Mouse (Mus musculus): ENCODE results near the gene Rbm42. TPM values are rescaled to one million over a fixed set of nuclear protein-coding genes. Genes with fewer than 3 reads are reported as not detected.

Gene Rbm42
- polyA plus RNA-seq, 1 experiment from 2014 or later = 142 TPM

- no peak overlapping the region for H3K4me3 ChIP-seq
- H3K4me1 ChIP-seq (replicated peaks) = peaks cover 10% of the 10 kb centered on the region
- no peak overlapping the region for H3K4me2 ChIP-seq
- no peaks in the 10 kb centered on the region for H3K9me3 ChIP-seq
- no peak overlapping the region for H3K9ac ChIP-seq
- H3K27ac ChIP-seq (replicated peaks) = no peak overlapping the region
- no peaks in the 10 kb centered on the region for H3K36me3 ChIP-seq
- no peak for ATAC-seq (ENCODE audit: low read depth)
- WGBS = 82% methylated on average over 5 of the region's 5 CpGs
- H3K27me3 ChIP-seq = no peaks in the 10 kb centered on the region; the same call in 1 of the 2 replicates
Observed at GRCm38 (mm10) chr7:30596093-30596492, 54.0 kb downstream of the Rbm42 start.

DNA sequence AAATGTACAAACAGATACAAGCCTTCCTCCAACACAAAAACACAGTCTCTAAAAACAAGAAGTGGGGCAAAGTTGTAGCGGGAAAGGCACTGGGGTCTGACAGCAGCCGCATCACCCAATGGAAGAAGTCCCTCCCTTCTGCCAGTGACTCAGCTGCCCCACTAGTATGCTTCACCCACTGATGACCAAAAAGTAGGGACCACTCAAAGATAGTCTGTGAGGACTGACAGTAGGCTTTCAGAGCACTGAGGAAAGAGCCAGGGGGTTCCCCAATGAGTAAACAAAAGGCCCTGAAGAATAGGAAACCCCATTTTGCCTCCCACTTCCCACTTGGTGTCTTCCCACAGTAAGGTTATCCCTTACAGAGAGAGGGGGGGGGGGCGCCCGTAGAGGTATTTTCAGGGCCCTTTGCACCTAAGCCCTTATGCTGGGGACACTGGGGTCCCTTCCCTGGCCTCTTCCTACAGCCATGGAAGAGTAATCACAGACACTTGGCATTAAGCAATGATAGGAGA lies 55.5 kb downstream of the Rbm42 start:
- ATAC-seq (ENCODE audit: low read depth) = no peak
- Histone ChIP-seq H3K36me3 (no peaks in the 10 kb centered on the region), H3K9me3 (no peaks in the 10 kb centered on the region), H3K27me3 (no peaks in the 10 kb centered on the region; the same call in 1 of the 2 replicates), H3K4me1 (replicated peaks) (peaks cover 8% of the 10 kb centered on the region), H3K4me3 (no peak overlapping the region), H3K27ac (replicated peaks) (no peak overlapping the region), H3K9ac (no peak overlapping the region), H3K4me2 (no peak overlapping the region)
- WGBS = 64% methylated on average over 4 of the region's 4 CpGs

DNA sequence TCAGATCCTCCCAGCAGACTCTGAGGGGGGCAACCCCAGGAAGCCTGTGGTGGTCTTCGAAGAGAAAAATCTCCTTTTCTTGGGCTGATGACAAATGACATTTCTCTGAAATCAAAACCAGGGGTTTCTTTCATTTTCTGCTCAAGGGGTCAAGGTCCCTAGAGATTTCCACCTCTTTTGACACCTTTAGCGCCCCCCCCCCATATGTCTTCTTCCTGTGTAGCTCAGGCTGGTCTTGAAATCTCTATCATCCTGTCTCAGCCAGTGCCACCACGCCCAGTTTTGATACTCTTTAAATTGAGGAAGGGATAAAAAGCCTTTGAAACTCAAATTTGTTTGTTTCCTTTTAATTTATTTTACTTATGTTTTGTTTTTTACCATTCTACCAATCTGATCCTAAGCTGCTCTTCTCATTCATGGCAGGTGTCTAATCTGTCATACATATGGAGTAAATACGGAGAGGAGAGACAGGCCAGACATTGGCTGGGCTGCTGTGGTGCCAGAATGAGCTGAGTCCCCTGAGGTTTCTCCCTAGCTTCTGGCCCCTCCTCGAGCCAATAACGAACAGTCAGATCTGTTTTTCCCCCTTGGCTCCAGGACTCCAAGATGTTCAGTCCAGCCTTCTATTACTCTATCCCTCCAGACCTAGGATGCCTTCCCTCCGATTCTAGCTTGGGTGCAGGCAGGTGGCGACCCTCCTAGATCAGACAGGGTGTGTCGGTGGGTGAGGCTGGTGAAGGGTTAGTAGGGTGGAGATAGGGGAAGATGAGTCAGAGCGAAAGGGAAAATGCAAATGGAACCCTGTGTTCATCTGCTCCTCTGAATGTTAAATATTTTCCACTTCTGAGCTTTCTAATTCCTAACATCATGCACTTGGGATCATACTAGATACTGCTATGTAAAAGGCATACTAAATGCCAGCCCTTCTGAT lies 56.3 kb downstream of the Rbm42 start:
- 70% methylated on average over 10 of the region's 10 CpGs for whole genome bisulfite sequencing
- no peaks in the 10 kb centered on the region for H3K9me3 ChIP-seq
- no peak overlapping the region for H3K4me3 ChIP-seq
- no peak overlapping the region for H3K27ac ChIP-seq (replicated peaks)
- H3K27me3 ChIP-seq = no peaks in the 10 kb centered on the region; the same call in 1 of the 2 replicates
- H3K36me3 ChIP-seq = no peaks in the 10 kb centered on the region
- H3K9ac ChIP-seq = 0 out of 2 replicates have a peak overlapping the region, but pooled peaks have one; percentile 26
- H3K4me2 ChIP-seq = no peak overlapping the region
- no peak for ATAC-seq (ENCODE audit: low read depth)
- peaks cover 8% of the 10 kb centered on the region for H3K4me1 ChIP-seq (replicated peaks)

- H3K4me1 ChIP-seq (replicated peaks) = peaks cover 8% of the 10 kb centered on the region
- no peak overlapping the region for H3K4me3 ChIP-seq
- no peak overlapping the region for H3K4me2 ChIP-seq
- no peak for ATAC-seq (ENCODE audit: low read depth)
- no peak overlapping the region for H3K27ac ChIP-seq (replicated peaks)
- 64% methylated on average over 5 of the region's 5 CpGs for WGBS
- H3K27me3 ChIP-seq = no peaks in the 10 kb centered on the region; the same call in 1 of the 2 replicates
- no peaks in the 10 kb centered on the region for H3K36me3 ChIP-seq
- 0 out of 2 replicates have a peak overlapping the region, but pooled peaks have one; percentile 26 for H3K9ac ChIP-seq
- no peaks in the 10 kb centered on the region for H3K9me3 ChIP-seq
Observed at GRCm38 (mm10) chr7:30592772-30593423, 57.2 kb downstream of the Rbm42 start.

DNA sequence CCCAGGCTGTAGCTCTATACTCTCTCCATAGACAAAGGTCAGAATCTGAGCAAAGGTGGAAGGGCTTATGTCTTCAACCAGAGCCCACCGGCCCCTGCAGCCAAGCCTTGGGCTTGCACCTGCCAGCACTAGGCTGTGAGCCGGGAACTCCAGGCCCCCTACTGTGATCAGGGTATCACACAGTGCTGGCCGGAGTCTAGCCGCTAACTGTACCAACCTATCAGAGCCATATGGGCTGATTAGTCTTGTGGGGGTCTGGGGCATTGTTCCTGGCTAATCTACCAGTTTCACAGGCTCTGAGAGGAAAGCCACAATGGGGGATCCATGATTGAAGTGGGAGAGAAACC lies 58.5 kb downstream of the Rbm42 start:
- no peak overlapping the region for H3K4me3 ChIP-seq
- H3K4me2 ChIP-seq = no peak overlapping the region
- peaks cover 20% of the 10 kb centered on the region for H3K4me1 ChIP-seq (replicated peaks)
- no peaks in the 10 kb centered on the region for H3K9me3 ChIP-seq
- 36% methylated on average over 4 of the region's 4 CpGs for WGBS
- H3K27me3 ChIP-seq = no peaks in the 10 kb centered on the region; the same call in 1 of the 2 replicates
- ATAC-seq (ENCODE audit: low read depth) = no peak
- H3K27ac ChIP-seq (replicated peaks) = no peak overlapping the region
- peak overlapping the region; percentile 34; the same call in 1 of the 2 replicates for H3K9ac ChIP-seq
- peaks cover 2% of the 10 kb centered on the region for H3K36me3 ChIP-seq

Other genes with a start within 250 kb of the Rbm42 start
- gene Tyrobp, start 236.6 kb downstream of the Rbm42 start, polyA plus RNA-seq (2015; fragmentation: Nextera tagmentation; extraction: Ambion mirVana) = 35.3 and 40.8 TPM in 2 replicates
- 1.0 TPM in 1 of 2 replicates, not detected in the other for gene Hcst, start 230.5 kb downstream of the Rbm42 start, polyA plus RNA-seq (2015; fragmentation: Nextera tagmentation; extraction: Ambion mirVana)
- 1.9 and 2.8 TPM in 2 replicates for gene Nfkbid, start 228.6 kb downstream of the Rbm42 start, polyA plus RNA-seq (2015; fragmentation: Nextera tagmentation; extraction: Ambion mirVana)
- gene Aplp1, start 204.8 kb downstream of the Rbm42 start, polyA plus RNA-seq (2015; fragmentation: Nextera tagmentation; extraction: Ambion mirVana) = 528 and 571 TPM in 2 replicates
- 3.3 and 3.9 TPM in 2 replicates for gene Kirrel2, start 192.6 kb downstream of the Rbm42 start, polyA plus RNA-seq (2015; fragmentation: Nextera tagmentation; extraction: Ambion mirVana)
- 0.77 and 1.0 TPM in 2 replicates for gene Nphs1, start 192.0 kb downstream of the Rbm42 start, polyA plus RNA-seq (2015; fragmentation: Nextera tagmentation; extraction: Ambion mirVana)
- gene Prodh2, start 156.7 kb downstream of the Rbm42 start, polyA plus RNA-seq (2015; fragmentation: Nextera tagmentation; extraction: Ambion mirVana) = not detected in 2 replicates
- gene Arhgap33, start 115.3 kb downstream of the Rbm42 start, polyA plus RNA-seq (2015; fragmentation: Nextera tagmentation; extraction: Ambion mirVana) = 86.8 and 95.2 TPM in 2 replicates
- gene Hspb6, start 98.1 kb downstream of the Rbm42 start, polyA plus RNA-seq (2015; fragmentation: Nextera tagmentation; extraction: Ambion mirVana) = 6.6 TPM in 2 replicates
- gene Proser3, start 98.0 kb downstream of the Rbm42 start, polyA plus RNA-seq (2015; fragmentation: Nextera tagmentation; extraction: Ambion mirVana) = 6.7 and 8.6 TPM in 2 replicates
- 60.9 and 62.9 TPM in 2 replicates for gene Lin37, start 90.5 kb downstream of the Rbm42 start, polyA plus RNA-seq (2015; fragmentation: Nextera tagmentation; extraction: Ambion mirVana)
- 92.6 and 113 TPM in 2 replicates for gene U2af1l4, start 87.0 kb downstream of the Rbm42 start, polyA plus RNA-seq (2015; fragmentation: Nextera tagmentation; extraction: Ambion mirVana)
- 14.5 and 15.1 TPM in 2 replicates for gene Gm49396, start 87.0 kb downstream of the Rbm42 start, polyA plus RNA-seq (2015; fragmentation: Nextera tagmentation; extraction: Ambion mirVana)
- 126 and 147 TPM in 2 replicates for gene Psenen, start 86.7 kb downstream of the Rbm42 start, polyA plus RNA-seq (2015; fragmentation: Nextera tagmentation; extraction: Ambion mirVana)
- 4.8 and 6.0 TPM in 2 replicates for gene Igflr1, start 84.9 kb downstream of the Rbm42 start, polyA plus RNA-seq (2015; fragmentation: Nextera tagmentation; extraction: Ambion mirVana)
- gene Kmt2b, start 61.6 kb downstream of the Rbm42 start, polyA plus RNA-seq (2015; fragmentation: Nextera tagmentation; extraction: Ambion mirVana) = 9.0 and 9.9 TPM in 2 replicates
- gene Zbtb32, start 51.4 kb downstream of the Rbm42 start, polyA plus RNA-seq (2015; fragmentation: Nextera tagmentation; extraction: Ambion mirVana) = 0.36 and 0.50 TPM in 2 replicates
- gene Upk1a, start 37.5 kb downstream of the Rbm42 start, polyA plus RNA-seq (2015; fragmentation: Nextera tagmentation; extraction: Ambion mirVana) = 0.49 and 0.62 TPM in 2 replicates
- 1,295 and 1,305 TPM in 2 replicates for gene Cox6b1, start 24.2 kb downstream of the Rbm42 start, polyA plus RNA-seq (2015; fragmentation: Nextera tagmentation; extraction: Ambion mirVana)
- gene Etv2, start 14.5 kb downstream of the Rbm42 start, polyA plus RNA-seq (2015; fragmentation: Nextera tagmentation; extraction: Ambion mirVana) = not detected in 2 replicates
- gene Haus5, start 14.7 kb upstream of the Rbm42 start, polyA plus RNA-seq (2015; fragmentation: Nextera tagmentation; extraction: Ambion mirVana) = 22.0 and 22.7 TPM in 2 replicates
- not detected in 2 replicates for gene Pmis2, start 21.3 kb upstream of the Rbm42 start, polyA plus RNA-seq (2015; fragmentation: Nextera tagmentation; extraction: Ambion mirVana)
- not detected in 2 replicates for gene 2200002J24Rik, start 48.6 kb upstream of the Rbm42 start, polyA plus RNA-seq (2015; fragmentation: Nextera tagmentation; extraction: Ambion mirVana)
- 0.80 and 1.6 TPM in 2 replicates for gene Atp4a, start 61.9 kb upstream of the Rbm42 start, polyA plus RNA-seq (2015; fragmentation: Nextera tagmentation; extraction: Ambion mirVana)
- gene Tmem147, start 79.2 kb upstream of the Rbm42 start, polyA plus RNA-seq (2015; fragmentation: Nextera tagmentation; extraction: Ambion mirVana) = 253 and 272 TPM in 2 replicates
- gene Gapdhs, start 93.4 kb upstream of the Rbm42 start, polyA plus RNA-seq (2015; fragmentation: Nextera tagmentation; extraction: Ambion mirVana) = 1.6 and 2.9 TPM in 2 replicates
- 1.2 and 2.8 TPM in 2 replicates for gene Sbsn, start 101.2 kb upstream of the Rbm42 start, polyA plus RNA-seq (2015; fragmentation: Nextera tagmentation; extraction: Ambion mirVana)
- gene Dmkn, start 113.4 kb upstream of the Rbm42 start, polyA plus RNA-seq (2015; fragmentation: Nextera tagmentation; extraction: Ambion mirVana) = 1.0 TPM in 1 of 2 replicates, not detected in the other
- gene Krtdap, start 137.6 kb upstream of the Rbm42 start, polyA plus RNA-seq (2015; fragmentation: Nextera tagmentation; extraction: Ambion mirVana) = 0.85 TPM in 1 of 2 replicates, not detected in the other
- gene Ffar2, start 173.5 kb upstream of the Rbm42 start, polyA plus RNA-seq (2015; fragmentation: Nextera tagmentation; extraction: Ambion mirVana) = 0.32 TPM in 1 of 2 replicates, not detected in the other
- not detected in 2 replicates for gene Ffar3, start 205.9 kb upstream of the Rbm42 start, polyA plus RNA-seq (2015; fragmentation: Nextera tagmentation; extraction: Ambion mirVana)
- gene Ffar1, start 211.2 kb upstream of the Rbm42 start, polyA plus RNA-seq (2015; fragmentation: Nextera tagmentation; extraction: Ambion mirVana) = not detected in 2 replicates
- gene Cd22, start 230.0 kb upstream of the Rbm42 start, polyA plus RNA-seq (2015; fragmentation: Nextera tagmentation; extraction: Ambion mirVana) = 0.43 TPM in 1 of 2 replicates, not detected in the other